Comparison of ENCODE assay signal across 24 mouse cellular contexts in the genomic region with DNA sequence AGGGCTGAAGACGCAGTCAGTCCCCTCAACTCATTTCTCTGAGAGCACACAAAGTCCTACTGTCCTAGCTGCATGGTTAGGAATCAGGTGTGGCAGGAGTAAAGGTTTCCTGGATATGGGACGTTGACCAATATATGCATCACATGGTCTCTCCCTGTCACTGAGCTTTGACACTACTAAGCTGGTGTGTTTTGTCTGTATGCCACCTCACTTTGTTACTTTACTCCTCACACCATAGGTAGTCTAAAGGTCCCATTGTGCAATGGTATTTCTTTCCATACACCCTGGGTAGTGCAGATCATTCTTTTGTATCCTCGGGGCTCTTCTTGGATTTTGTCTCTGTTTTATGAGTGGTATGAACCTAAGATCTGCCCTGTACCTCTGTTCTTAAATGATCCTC. TPM values are rescaled to one million over a fixed set of nuclear protein-coding genes. Genes with fewer than 3 reads are reported as not detected.
"Had no signal": no experiment of that assay in that cellular context is flagged by ENCODE, and none has a peak within 500 bp of the region (broad histone marks: within the 10 kb centered on the region; RNA-seq: fewer than 3 reads in every experiment).

No protein-coding gene starts in this region.

- H3K9ac ChIP-seq: liver, postnatal 0 days; lung, embryonic 15.5 days; midbrain, embryonic 13.5 days; midbrain, embryonic 15.5 days; neural tube, embryonic 12.5 days; stomach, embryonic 15.5 days had no signal

- H3K4me3 ChIP-seq: lung, embryonic 15.5 days; megakaryocyte, embryonic 14.5 days; midbrain, embryonic 13.5 days; midbrain, embryonic 15.5 days; neural tube, embryonic 12.5 days; stomach, embryonic 15.5 days had no signal

- DNase-seq: liver, postnatal 0 days; lung, adult 2 months; lung, postnatal 14 days; lung, postnatal 36 days; retina, postnatal 1 day; right cerebral cortex, adult 18-20 months; right cerebral cortex, postnatal 25 days; right cerebral cortex, postnatal 4 days; thymus, adult 2 months; thymus, postnatal 25 days; thymus, postnatal 4 days had no signal

- ATAC-seq: liver, postnatal 0 days; lung, postnatal 0 days; midbrain, embryonic 13.5 days; midbrain, embryonic 15.5 days had no signal

- H3K4me2 ChIP-seq: lung, embryonic 15.5 days; midbrain, embryonic 11.5 days; midbrain, embryonic 13.5 days; midbrain, embryonic 15.5 days; neural tube, embryonic 12.5 days; stomach, embryonic 15.5 days had no signal

- H3K9me3 ChIP-seq: lung, embryonic 15.5 days; midbrain, embryonic 13.5 days; midbrain, embryonic 15.5 days; neural tube, embryonic 12.5 days; stomach, embryonic 15.5 days had no signal

- H3K27ac ChIP-seq: lung, embryonic 15.5 days; macrophage; midbrain, embryonic 13.5 days; midbrain, embryonic 15.5 days; neural tube, embryonic 12.5 days; stomach, embryonic 15.5 days; stomach, postnatal 0 days had no signal

- H3K36me3 ChIP-seq: lung, embryonic 15.5 days; midbrain, embryonic 13.5 days; midbrain, embryonic 15.5 days; neural tube, embryonic 12.5 days; stomach, embryonic 15.5 days had no signal

RNA-seq across cellular contexts. Expression of a gene that starts 2.8 kb away (rescaled TPM):
- total RNA-seq: megakaryocyte progenitor cell, adult 5-6 weeks; monocyte, adult 5-6 weeks had no signal
- polyA plus RNA-seq: macrophage; neural tube, embryonic 14.5 days; stomach, postnatal 0 days had no signal
